Mouse (Mus musculus) CD4-positive naive resting alpha-beta T cell, adult 57 days (primary cell): ENCODE measurements around the gene Clec4a4. TPM values are rescaled to one million over a fixed set of nuclear protein-coding genes. Genes with fewer than 3 reads are reported as not detected.

Source experiments
- total RNA-seq: library from RNA; stranded (reverse); gene quantifications from one replicate; pipeline ENCODE4 v1.2.4, GENCODE M21; 2023

Clec4a4 gene
- not detected for total RNA-seq

GRCm38 (mm10) chr6:122989876-122990437, at the start of gene Clec4a4:
Gene Clec4a4 (plus strand): TSS chr6:122990367.

DNA sequence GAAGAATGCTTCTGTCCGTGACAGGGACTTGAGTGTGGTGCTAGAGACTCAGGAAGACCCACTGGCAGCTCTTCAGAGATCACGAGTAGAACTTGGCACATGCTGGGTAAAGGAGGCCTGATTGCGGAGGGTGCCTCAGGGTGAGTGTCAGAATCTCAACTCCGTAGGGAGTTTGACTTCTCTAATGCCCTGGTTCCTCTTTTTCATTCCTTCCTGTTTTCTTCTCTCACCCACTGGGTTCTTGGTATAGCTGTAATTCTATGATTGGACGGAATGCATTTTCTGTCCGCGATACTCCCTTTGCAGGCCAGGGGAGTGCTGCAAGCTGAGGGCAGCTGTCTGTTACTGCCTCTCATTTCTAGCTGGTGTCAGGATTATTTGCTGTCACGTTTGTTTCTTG, 37.8 kb upstream of the Clec4a4 start, which contains the start of gene Clec4a3:
Clec4a3 (plus strand) TSS at position 115 of the 400 bp plus-strand sequence.

GRCm38 (mm10) chr6:123049742-123050372, 59.7 kb downstream of the Clec4a4 start, which contains the start of gene Clec4b1:
Gene Clec4b1 (plus strand): TSS chr6:123049962.

Other genes starting within 250 kb of the Clec4a4 start
- gene Slc2a3, start 188.7 kb upstream of the Clec4a4 start, total RNA-seq: 23.0 TPM
- 36.4 TPM for gene Foxj2, start 170.5 kb upstream of the Clec4a4 start, total RNA-seq
- 0.18 TPM for gene C3ar1, start 134.2 kb upstream of the Clec4a4 start, total RNA-seq
- gene Necap1, start 115.9 kb upstream of the Clec4a4 start, total RNA-seq: 56.2 TPM
- 0.74 TPM for gene Clec4a1, start 68.5 kb upstream of the Clec4a4 start, total RNA-seq
- 2.6 TPM for gene Clec4a3, start 37.9 kb upstream of the Clec4a4 start, total RNA-seq
- 1.3 TPM for gene Clec4b1, start 59.6 kb downstream of the Clec4a4 start, total RNA-seq
- 3.8 TPM for gene Clec4a2, start 116.1 kb downstream of the Clec4a4 start, total RNA-seq
- not detected for gene Clec4b2, start 182.5 kb downstream of the Clec4a4 start, total RNA-seq
- gene Clec4n, start 239.5 kb downstream of the Clec4a4 start, total RNA-seq: 1.5 TPM